Mouse (Mus musculus): ENCODE measurements around the gene Igfbp7.

The Igfbp7 gene

DNA sequence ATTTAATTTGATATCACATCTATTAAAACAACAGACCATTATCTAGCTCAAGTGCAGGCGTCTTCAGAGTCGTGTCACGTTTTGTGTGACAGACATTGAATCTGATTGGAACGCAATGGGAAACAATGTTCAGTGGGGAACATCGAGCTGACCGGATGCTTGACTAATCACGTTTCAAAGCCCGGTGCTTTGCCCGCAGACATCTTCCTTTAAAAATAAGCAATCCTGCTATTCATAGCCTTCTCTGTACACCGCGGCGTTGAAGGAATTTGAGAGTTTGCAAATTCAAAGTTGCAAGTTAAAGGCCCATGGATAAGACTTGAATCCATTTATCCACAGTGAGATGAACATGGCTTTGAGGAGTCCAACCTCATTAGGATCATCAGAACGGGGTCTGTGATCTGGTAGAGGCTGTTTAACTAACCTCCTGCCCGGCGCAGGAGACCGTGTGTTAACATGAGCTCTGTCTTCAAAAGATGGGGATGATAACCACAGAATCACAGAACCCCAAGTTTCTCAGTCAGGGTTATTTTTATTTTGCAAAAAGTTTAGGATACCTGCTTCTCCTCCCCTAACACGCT is 27.4 kb downstream of the Igfbp7 start:
- no peak for DNase-seq (ENCODE audit: low spot score)

DNA sequence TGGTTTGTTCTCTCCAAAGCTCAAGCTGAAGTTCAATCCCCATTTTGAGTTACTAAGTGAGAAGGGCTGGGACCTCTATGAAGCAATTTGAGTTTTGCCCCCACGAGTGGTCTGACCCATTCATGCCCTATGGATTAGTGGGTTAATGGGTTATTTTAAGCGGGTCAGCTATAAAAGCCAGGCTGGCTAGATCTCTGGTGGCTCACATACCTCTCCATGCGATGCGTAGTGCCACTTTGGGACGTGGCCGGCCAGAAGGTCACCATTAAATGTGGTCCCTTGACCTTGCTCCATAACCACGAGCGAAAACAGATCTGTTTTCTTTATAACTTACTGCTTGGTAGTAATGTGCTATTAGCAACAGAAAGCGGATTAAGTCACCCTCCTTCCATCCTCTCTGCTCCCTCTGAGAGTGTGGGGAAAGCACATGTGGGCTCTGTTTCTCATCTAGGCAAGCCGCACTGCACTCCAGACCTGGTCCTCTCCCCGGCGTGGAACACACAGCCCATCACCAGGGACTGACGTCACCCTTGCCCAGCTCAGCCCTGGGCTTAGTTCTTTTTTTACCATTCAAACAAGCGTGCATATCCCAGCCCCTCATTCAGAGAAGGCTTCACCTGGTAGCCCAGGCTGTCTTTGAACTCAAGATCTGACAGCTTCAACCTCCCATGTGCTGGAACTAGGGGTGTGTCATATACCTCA is 28.3 kb downstream of the Igfbp7 start:
- DNase-seq (ENCODE audit: low spot score): no peak

DNA sequence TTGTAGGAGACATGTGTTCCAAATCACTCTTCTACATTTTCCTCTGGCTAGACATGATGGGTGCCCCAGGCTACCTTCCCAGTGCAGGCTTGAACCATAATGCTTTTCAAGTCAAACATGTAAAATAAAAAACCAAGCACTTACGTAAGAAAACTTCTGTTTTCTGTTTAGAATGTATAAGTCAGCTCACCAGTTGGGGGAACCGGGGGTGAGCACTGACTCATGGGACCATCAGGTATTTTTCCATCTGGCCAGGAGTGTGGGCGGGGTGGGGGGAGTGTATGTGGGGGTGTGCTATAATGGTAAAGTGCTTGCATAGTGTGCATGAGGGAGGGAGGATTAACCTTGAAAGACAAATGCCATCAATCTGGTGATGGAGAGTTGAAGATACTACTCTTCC is 29.8 kb downstream of the Igfbp7 start:
- no peak for DNase-seq (ENCODE audit: low spot score)

DNA sequence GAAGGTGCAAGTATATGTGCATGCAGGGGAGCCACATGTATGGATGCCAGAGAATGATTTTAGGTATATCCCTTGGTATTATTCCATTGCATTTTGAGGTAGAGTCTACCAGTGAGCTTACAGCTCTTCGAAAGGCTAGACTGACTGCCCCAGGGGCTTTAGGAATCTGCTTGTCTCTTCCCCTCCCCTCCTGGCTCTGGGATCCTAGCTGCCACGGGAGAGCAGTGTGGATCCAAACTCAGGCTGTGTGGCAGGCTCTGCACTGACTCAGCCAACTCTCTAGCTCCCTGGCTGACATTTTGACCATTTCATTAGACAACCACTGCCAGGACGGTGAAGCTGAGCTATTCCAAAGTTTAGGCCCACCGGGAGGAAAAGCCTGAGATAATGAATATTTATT is 32.3 kb downstream of the Igfbp7 start:
- no peak for DNase-seq (ENCODE audit: low spot score)

DNA sequence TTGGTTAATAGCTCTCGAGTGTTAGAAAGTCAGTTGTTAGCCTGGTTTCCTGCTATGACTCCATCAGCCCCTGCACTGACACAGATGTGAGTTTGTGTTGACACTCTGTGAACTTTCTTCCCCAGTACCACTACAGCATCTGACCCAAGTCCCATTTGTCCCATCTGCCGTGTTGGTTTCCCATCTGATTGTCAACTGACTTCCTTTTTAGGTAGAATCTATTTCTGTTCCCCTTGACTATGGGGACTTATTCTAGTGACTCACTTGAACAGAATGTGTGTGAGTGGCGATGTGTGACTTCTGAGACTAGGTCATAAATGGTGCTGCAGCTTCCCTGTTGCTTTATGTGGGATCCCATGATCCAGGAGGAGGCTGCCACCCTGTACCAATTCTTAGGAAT is 32.9 kb downstream of the Igfbp7 start:
- no peak for DNase-seq (ENCODE audit: low spot score)

DNA sequence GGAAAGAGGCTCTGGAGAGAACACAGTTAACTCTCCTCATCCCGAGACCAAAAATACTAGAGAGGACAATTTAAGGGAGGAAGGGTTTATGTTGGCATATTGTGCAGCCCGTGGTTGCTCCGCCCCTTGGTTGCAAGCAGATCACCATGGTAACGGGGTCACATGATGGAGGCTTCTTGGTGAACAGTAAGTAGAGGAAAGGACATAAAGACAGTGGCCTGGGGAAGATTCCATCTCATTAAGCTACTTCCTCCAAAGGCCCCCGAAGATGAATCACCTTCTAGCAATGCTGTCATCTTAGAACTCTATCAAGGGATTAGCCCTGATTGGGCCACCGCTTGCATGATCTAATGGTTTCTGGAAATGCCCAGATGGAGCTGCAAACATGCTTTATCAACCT is 35.1 kb downstream of the Igfbp7 start:
- no peak for DNase-seq (ENCODE audit: low spot score)

DNA sequence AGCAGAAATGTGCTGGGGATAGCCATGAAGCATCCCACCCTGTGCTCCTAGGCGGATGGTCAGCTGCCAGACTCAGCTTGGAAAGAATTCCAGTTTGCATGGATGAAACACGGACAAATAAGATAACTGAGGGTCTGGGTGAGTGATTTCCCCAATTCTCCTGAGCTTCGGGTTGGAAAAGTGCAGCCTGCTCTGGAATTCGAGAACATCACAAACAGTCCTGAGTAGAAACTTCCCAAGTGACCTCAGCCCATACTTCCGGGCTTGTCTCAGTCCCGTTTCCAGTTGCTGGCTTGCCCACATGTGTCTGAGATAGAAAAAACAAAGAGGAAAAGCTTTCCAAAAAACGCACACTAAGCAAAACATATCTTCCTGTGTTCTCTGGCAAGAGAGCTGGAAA is 35.6 kb downstream of the Igfbp7 start:
- no peak for DNase-seq (ENCODE audit: low spot score)

DNA sequence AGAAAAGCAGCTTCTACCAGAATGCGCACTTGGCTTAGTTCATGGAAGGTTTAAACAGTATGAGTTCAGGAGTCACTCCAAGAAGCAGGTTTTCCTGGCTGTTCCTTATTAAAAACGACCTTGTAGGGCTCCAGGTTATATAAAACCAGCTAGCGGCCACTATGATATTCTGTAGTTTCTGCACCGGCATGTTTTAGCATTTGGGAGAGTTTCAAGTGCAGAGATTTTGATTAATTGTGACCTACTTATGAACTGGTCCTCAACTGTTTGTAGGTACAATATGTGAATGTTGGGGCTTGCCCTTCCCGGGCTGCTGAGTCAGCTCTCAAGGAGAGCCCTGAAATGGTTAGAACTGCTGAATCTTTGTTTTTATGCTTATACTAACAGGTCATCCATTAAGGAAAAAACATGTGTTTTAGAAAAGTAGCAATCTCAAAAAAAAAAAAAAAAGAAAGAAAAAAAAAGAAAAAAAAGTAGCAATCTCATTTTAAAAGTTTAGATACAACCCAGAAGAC is 37.4 kb downstream of the Igfbp7 start:
- no peak for DNase-seq (ENCODE audit: low spot score)

DNA sequence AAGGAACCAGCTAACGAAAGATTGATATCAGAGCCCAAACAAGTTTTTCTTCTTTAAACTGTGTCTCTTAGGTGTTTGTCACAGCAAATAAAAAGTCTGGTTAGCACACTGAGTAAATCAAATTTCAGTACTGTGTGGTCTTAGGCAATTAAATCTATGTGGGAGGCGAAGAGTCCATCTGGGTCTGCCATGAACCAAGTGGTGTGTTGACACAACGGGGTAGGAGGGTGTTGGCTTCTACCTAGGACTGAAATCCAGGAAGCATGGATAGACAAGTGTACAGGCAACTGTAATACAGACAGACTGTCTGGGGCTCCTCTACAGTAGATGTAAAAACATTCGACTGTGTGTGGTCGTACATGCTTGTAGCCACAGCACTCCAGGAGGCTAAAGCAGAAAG is 38.4 kb downstream of the Igfbp7 start:
- no peak for DNase-seq (ENCODE audit: low spot score)

DNA sequence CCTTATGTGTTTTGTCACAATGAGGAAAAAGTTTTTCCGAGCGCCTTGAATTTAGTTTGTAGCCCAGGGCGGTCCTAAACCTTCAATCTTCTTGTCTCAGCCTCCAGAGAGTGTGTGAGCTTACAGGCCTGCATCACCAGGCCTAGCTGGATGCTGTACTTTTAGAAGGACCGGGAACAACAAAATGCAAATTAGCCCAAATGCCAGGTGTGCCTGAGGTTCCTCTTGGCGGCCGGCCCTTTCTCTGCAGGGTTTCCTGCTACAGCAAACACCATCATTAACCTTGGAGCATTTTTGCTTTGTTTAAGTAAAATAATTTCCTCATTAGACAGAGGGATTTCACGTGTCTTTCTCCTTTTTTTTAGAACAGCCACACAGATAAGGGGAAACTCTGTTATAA is 39.6 kb downstream of the Igfbp7 start:
- DNase-seq (ENCODE audit: low spot score): no peak

DNA sequence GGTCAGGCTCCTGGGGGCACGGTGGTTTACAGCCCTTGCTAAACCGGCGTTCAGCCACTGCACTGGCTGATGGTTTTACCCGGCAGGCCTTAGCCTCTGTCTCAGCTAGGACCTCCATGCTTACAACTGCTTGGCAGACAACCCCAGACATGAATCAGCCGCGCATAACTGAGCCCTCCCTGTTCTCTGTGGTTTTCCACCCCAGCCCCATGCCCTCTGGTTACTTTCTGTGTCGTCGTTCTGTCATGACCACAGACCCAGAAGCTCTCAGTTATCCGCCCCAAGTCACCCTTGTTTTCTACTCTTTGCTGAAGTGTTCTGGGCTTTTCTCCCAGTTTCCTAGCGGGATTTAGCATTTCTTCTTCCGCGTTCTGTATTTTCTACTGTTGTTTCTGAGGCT is 40.2 kb downstream of the Igfbp7 start:
- DNase-seq (ENCODE audit: low spot score): no peak

DNA sequence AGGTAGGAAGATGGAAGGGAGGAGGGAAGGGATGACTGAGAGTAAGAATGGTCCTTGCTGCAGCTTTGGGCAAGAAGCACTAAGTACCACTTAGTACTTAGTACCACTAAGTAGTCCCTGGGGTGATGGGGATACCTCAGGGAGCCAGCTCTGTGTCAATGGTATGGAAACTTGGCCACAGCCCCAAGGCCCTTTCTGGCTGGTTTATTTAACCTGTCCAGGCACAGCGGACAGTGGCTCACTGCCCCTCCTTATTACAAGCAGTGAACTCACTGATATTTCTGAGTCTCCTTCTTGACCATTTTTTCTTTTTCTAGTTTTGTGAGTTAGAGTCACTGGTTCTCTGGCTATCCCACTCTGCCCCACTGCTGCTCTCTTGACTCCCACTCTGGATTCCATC is 40.7 kb downstream of the Igfbp7 start:
- DNase-seq (ENCODE audit: low spot score): no peak

DNA sequence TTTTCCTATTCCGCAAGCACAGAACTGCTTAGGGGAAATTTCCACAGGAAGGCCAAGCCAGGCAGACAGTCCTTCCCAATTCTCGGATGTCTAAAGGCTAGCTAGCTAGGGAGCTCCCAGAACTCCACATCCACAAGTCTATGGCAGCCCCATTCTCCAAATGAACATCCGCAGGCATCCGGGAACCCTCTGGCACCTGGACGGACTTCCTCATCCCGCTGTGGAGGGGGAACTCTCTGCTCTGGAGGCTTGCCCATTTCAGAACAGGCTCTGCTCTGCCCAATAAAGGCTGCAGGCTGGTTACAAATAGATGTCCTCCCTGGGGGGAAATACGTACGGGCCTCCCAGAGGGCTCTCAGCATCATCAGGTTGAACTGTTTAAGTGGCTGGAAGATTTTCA is 41.5 kb downstream of the Igfbp7 start:
- no peak for DNase-seq (ENCODE audit: low spot score)

DNA sequence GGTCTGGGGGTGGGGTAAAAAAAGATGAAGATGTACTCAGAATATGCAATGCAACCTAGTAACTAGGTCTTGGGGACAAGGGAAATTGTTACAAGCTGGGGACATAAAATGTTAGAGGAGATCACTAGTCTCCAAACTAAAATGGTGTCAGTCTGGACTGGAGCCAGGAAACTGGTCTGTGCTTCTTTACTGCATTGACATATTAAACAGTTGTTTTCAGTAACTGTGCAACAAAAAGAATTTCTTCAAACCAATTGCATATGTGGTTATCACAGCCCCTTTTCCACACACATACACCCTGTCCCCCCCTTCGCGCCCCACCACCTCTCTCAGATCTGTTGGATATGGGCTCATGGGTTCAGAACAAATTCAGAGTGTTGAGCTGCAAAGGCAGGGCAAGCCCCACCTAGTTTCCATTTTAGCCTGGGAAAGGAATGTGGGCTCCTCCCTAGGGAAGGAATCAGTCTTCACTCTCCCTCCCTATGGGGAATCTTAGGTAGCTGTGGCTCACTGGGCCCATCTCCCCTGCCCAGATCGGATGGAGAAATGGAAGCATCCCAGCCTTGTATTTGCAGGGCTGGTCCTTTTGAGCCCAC is 43.3 kb downstream of the Igfbp7 start:
- no peak for DNase-seq (ENCODE audit: low spot score)

DNA sequence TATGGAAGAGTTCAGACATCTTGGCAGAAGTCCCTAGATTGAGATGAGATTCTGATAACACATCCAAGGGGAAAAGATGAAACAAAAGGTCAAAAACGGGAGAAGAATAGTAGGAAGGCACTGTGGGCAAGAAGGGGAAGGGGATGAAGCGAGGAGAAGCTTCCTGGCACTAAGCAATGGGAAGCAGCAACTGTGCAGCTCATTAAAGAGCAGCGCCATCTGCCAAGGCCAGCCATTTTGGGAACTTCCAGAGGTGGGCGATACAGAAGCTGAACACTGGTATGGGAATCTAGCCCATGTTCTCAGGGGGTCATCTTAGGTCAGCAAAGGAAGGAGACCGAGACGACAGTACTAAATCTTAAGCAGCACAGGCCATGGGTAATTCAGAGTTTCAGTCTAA is 44.2 kb downstream of the Igfbp7 start:
- DNase-seq (ENCODE audit: low spot score): no peak

DNA sequence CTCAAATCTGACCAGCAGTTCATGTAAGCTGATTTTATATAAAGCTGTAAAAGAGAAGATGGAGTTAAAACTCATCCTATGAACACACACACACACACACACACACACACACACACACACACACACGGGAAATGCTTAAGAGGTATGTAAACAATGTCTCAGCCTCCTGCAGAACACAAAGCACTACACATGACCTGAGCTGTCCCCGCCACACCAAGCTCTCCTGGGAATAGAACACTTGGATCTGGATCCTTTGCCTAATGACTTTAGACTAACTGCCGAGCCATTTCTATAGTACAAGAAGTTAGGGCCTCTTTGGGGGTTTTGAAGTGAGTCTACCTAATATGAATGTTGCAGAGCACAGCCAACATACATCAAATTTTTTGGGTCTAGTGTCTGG is 45.7 kb downstream of the Igfbp7 start:
- no peak for DNase-seq (ENCODE audit: low spot score)

DNA sequence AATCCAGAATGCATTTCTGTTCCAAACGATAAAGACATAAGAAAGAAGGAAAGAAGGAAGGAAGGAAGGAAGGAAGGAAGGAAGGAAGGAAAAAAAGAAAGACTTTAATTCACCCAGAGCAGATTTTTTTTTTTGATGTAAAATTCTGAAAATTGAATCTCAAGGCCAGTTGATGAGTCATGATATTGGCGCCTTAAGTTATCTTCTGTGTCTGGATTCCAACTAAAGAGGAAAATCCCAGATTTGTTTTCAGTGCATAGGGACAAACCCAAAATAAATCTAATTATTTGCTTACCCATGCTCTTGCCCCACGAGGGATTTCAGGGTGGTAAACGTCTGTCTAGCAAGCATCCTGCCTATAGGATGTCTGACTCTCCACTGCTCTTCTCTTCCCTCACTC is 46.8 kb downstream of the Igfbp7 start:
- no peak for DNase-seq (ENCODE audit: low spot score)

DNA sequence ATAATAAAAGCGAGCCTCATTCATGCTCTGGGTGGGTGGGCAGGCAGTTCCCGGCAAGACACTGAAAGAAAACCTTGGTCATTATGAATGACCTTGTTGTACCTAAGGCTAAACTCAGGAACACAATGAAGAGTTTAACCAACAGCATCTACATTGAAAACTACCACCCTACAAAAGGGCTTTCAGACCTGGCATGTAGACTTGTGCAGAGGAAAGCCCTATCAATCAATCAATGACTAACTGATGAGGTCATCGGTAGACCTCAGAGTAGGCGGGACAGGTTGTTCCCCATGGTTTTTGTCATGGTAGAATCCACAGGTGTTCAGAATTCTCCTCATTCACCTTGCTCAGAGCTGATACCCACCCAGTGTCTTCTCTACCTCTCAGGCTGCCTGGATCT is 47.9 kb downstream of the Igfbp7 start:
- DNase-seq (ENCODE audit: low spot score): no peak

DNA sequence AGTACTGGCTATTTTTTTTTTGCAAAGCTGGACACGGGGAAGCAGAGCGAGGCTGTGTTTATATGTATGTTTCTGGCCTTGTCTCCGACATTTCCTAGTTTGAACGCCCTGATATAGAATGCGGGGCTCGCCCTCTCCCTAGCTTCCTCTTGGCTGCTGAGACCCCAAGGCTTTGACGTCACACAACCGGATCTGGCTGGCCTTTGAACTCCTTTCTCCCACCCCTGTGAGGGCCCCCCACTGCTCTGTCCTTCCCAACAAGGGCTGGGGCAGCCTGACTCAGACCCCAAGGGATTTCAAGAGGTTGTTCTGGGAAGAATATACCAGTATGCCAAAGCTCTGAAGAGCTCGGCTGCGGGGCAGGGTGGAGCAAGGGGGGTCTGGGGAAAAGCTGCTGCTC is 49.5 kb downstream of the Igfbp7 start:
- DNase-seq (ENCODE audit: low spot score): peak; percentile 47

DNA sequence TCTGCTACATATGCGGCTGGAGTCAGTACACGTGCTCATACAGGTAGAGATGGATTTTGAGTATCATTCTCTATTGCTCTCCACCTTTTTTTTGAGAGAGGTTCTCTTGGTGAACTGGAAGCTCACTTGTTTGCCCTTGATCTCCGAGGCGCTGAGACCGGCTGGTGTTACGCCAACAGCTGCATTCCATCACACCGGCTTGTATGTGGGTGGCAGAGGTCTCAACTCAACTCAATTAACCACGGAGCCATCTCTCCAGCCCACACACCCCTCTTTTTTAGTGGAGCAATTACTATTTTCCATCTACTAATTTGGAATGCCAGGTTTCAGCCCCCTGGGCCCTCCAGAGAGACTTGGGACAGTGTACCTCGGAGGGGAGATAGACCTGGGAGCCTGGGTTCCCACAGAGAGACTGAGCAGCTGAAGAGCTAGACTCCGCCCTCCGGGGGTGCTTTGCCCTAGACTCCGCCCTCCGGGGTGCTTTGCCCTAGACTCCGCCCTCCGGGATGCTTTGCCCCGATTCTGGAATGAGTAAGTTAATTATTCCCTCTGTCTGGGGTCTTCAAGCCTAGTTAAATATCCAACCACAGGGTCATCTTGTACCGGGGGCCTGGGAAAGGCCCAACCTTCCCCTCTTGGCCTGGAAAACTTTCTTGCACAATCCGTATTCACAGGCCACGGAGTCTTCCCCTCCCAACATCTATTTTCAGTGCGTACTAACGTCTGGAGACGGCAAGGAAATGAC is 50.3 kb downstream of the Igfbp7 start:
- peak; percentile 73 for DNase-seq (ENCODE audit: low spot score)

DNA sequence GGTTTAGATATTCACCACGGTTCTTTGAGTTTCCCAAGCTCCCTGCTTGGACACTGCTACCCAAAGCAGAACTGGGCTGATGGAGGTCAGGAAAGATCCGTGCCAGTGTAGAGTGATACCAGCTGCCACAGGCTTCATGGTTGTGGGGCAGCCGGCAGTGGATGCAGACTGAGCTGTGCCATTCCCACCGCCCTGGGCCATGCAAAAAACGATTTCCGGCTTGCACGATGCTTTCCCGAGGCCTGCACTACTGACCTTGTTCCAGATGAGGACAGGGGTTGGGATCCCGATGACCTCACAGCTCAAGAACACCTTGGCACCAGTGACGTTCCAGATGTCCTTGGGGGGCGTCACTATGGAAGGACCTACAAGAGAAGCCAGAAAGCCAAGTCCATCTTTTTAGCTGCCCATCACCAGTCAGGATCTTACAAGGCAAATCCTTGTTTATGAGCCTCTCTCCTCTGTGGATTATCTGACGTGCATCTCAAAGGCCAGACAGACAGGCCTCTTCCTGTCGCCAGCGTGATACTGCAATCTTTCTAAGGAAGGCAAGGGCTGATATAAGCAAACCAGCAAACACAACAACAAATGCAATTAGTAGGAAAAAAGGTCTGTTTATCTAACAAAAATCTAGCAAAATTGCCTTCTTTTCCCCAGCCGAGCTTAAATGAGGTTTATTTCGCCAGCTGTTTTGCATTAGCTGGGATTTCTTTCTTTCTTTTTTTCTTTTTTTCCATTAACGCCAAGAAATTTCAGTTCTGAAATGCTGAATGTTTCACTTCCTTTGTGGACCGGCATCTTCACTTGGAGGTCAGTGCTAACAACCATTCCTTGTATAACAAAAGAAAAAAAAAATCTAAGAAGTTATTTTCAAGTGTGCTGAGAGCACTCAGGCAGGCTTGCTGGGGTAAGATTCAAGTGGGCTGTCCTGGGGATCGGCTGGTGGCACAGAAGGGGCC is 52.3 kb downstream of the Igfbp7 start:
- no peak for DNase-seq (ENCODE audit: low spot score)

DNA sequence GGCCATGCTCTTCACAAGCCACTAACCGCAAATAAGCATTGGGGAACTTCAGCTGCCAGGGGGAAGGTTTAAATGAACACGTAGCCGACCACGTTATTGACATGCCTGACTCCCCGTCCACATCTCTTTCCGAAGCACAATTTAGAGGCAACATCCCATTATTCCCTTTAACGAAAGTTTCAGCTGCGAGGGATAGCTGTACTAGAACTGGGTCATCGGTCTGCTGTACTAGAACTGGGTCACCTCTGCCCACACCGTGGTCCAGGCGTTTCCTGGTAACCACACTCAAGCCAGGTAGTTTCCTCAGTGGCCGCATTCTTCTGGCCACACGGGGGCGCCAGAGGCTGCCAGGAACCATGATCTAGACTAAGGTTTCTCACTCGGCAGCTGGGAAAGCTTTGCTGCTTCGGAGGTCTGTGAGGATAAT is 53.5 kb downstream of the Igfbp7 start:
- peak; percentile 83 for DNase-seq (ENCODE audit: low spot score)
